Mouse (Mus musculus) G1E (cell line): Measurements from ENCODE around the gene Dnah17.

Experiments
- CTCF ChIP-seq: IDR thresholded peaks from 2 replicates; pipeline ENCODE4 v1.5.1; 2012; ENCODE audit warnings: low read depth, low read length, inconsistent platforms, mixed read lengths
- GATA1 ChIP-seq: IDR thresholded peaks from 2 replicates; pipeline ENCODE4 v1.6.1; 2012; ENCODE audit warnings: borderline replicate concordance, low read length, inconsistent platforms, mixed read lengths
- GATA2 ChIP-seq: IDR thresholded peaks from 2 replicates; pipeline ENCODE4 v1.6.1; 2012; ENCODE audit warnings: low read depth, low read length, inconsistent platforms, borderline replicate concordance
- TAL1 ChIP-seq: conservative IDR thresholded peaks from 2 replicates; pipeline ENCODE4 v1.6.1; 2012; ENCODE audit warnings: low read depth, low read length, inconsistent platforms, mixed read lengths

GRCm38 (mm10) chr11:118095004-118095403 is 35.4 kb downstream of the Dnah17 start:
- TF ChIP-seq GATA1 = no peak
- TF ChIP-seq CTCF = no peak
- TF ChIP-seq GATA2 = no peak
- no peak for TF ChIP-seq TAL1
